In the genomic region with DNA sequence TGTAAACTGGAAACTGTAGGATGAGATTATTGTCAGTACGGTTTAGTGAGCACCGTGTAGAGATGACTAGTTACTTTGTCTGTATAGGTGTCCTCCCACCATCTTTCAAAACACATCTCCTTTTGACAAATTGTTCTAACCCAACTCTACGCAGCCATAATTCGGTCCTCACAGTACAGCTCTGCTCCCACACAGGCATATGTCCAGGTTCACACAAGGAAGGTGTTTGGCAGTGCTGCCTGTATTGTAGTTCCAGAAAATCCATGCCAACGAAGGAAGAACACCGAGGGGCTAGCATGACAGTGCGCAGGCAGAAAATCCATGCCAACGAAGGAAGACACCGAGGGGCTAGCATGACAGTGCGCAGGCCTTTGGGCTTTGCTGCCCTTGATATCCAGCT, we compare ENCODE assay signal across 26 mouse cellular contexts. TPM values are rescaled to one million over a fixed set of nuclear protein-coding genes. Genes with fewer than 3 reads are reported as not detected.
DNase-seq lines count a peak whose midpoint lies in the region; TF ChIP-seq lines count a peak whose summit lies in the region.
"Had no signal": no experiment of that assay in that cellular context is flagged by ENCODE, and none has a peak within 500 bp of the region (broad histone marks: within the 10 kb centered on the region; RNA-seq: fewer than 3 reads in every experiment).

No protein-coding gene starts in this region.

- H3K4me3 ChIP-seq in cerebellum, adult 2 months (replicated peaks; ENCODE audit: insufficient read depth, low read depth, low read length): peak overlapping the region; percentile 1
- H3K4me3 ChIP-seq in cortical plate, adult 2 months (ENCODE audit: insufficient read depth, low read length): no peak overlapping the region
- no peak overlapping the region for H3K4me3 ChIP-seq in kidney, adult 2 months (ENCODE audit: insufficient read depth, low read depth, low read length)
- H3K4me3 ChIP-seq: erythroblast, embryonic 14.5 days; heart, embryonic 10.5 days; hindbrain, embryonic 12.5 days; intestine, embryonic 15.5 days; midbrain, embryonic 13.5 days; neural tube, embryonic 13.5 days had no signal

- peak in 1 of 2 experiments; percentile 34 for DNase-seq in cerebellum, adult 2 months
- DNase-seq in cerebellum, adult 8-10 months: no peak
- peak; percentile 22 for DNase-seq in layer of hippocampus, adult 11-12 months (ENCODE audit: low spot score)
- DNase-seq in layer of hippocampus, postnatal 25 days (ENCODE audit: extremely low spot score in 1 of 2, low spot score in 1 of 2): no peak
- peak; percentile 23 to 71 for DNase-seq in left cerebral cortex, postnatal 25 days (ENCODE audit: low spot score in 2 of 2)
- DNase-seq in left cerebral cortex, postnatal 4 days: no peak
- no peak for DNase-seq in kidney, adult 2 months
- DNase-seq: adrenal gland, adult 8-10 months; gastrocnemius, postnatal 25 days; heart, adult 11 months; heart, postnatal 36 days; kidney, adult 8-10 months; kidney, postnatal 10 days; liver; lung, adult 2 months; lung, postnatal 10 days had no signal

- TF ChIP-seq CTCF in cerebellum, adult 2 months (IDR thresholded peaks at IDR 0.05; ENCODE audit: borderline replicate concordance, insufficient read depth, low read depth, low read length): no peak
- TF ChIP-seq CTCF in cortical plate, adult 2 months (IDR thresholded peaks at IDR 0.05; ENCODE audit: extremely low read depth, insufficient read depth, low read length): no peak
- no peak for TF ChIP-seq CTCF in kidney, adult 2 months (conservative IDR thresholded peaks at IDR 0.05; ENCODE audit: insufficient read depth, insufficient read length, low read depth, low read length)

- H3K36me3 ChIP-seq in kidney, adult 2 months (ENCODE audit: control insufficient read depth, insufficient read depth, low read length): no peaks in the 10 kb centered on the region
- H3K36me3 ChIP-seq: heart, embryonic 10.5 days; intestine, embryonic 15.5 days had no signal

- intact Hi-C loops in left cerebral cortex, postnatal 25 days (cut with DNase I): loop anchor here (2.0 kb wide), 1 partner anchor 131 kb away; no protein-coding TSS in a partner anchor
- intact Hi-C loops in left cerebral cortex, postnatal 4 days (cut with DNase I): no loop called here

- peak overlapping the region; percentile 3 for H3K27ac ChIP-seq in cerebellum, adult 2 months (ENCODE audit: insufficient read depth, low read length)
- peak overlapping the region; percentile 51; the same call in 1 of the 2 replicates for H3K27ac ChIP-seq in cortical plate, adult 2 months (ENCODE audit: insufficient read depth, low read length)
- H3K27ac ChIP-seq in kidney, adult 2 months (ENCODE audit: insufficient read depth, low read depth, low read length): no peak overlapping the region
- H3K27ac ChIP-seq: heart, embryonic 10.5 days; hindbrain, embryonic 12.5 days; hindbrain, postnatal 0 days; intestine, embryonic 15.5 days; liver, embryonic 14.5 days; macrophage; midbrain, embryonic 13.5 days; neural tube, embryonic 13.5 days had no signal

- peaks cover 21% of the 10 kb centered on the region for H3K4me1 ChIP-seq in cerebellum, adult 2 months (ENCODE audit: control insufficient read depth, insufficient read depth, low read length)
- H3K4me1 ChIP-seq in cortical plate, adult 2 months (ENCODE audit: control insufficient read depth, insufficient read depth, low read length): peaks cover 7% of the 10 kb centered on the region
- peaks cover 3% of the 10 kb centered on the region; the same call in 1 of the 2 replicates for H3K4me1 ChIP-seq in kidney, adult 2 months (ENCODE audit: control insufficient read depth, insufficient read depth, low read length)
- H3K4me1 ChIP-seq: intestine, embryonic 15.5 days had no signal

- no peak for TF ChIP-seq POLR2A in cerebellum, adult 2 months (IDR thresholded peaks at IDR 0.05; ENCODE audit: borderline replicate concordance, insufficient read depth, low read length)
- no peak for TF ChIP-seq POLR2A in cortical plate, adult 2 months (IDR thresholded peaks at IDR 0.05; ENCODE audit: extremely low read depth, insufficient read depth, low read length)
- TF ChIP-seq POLR2A in kidney, adult 2 months (IDR thresholded peaks at IDR 0.05; ENCODE audit: low read depth, low read length): no peak

- H3K27me3 ChIP-seq in cerebellum, adult 2 months (ENCODE audit: control insufficient read depth, insufficient read depth, low read length): no peaks in the 10 kb centered on the region
- H3K27me3 ChIP-seq in kidney, adult 2 months (replicated peaks; ENCODE audit: control insufficient read depth, insufficient read depth, low read length): no peaks in the 10 kb centered on the region
- H3K27me3 ChIP-seq: hindbrain, embryonic 12.5 days; intestine, embryonic 15.5 days; midbrain, embryonic 13.5 days; neural tube, embryonic 13.5 days had no signal

- 30% methylated on average over 10 of the region's 10 CpGs for WGBS in cerebellum, adult 2 months
- WGBS in kidney, adult 2 months: 95% methylated on average over 10 of the region's 10 CpGs

RNA-seq across cellular contexts. Expression of gene Mtmr10, which starts 4.3 kb away (rescaled TPM):
- polyA plus RNA-seq in cerebellum, adult 2 months (2012; rRNA removed): 15.4 and 16.5 TPM in 2 replicates
- 10 to 100 TPM; 16.6 to 18.7 TPM for total RNA-seq in layer of hippocampus, postnatal 25 days (2021)
- 10 to 100 TPM; 17.2 to 19.2 TPM for total RNA-seq in left cerebral cortex, postnatal 25 days (2021)
- total RNA-seq in left cerebral cortex, postnatal 4 days (2021): 10 to 100 TPM; 10.5 to 11.8 TPM
- 11.6 and 11.9 TPM in 2 replicates for polyA plus RNA-seq in cortical plate, adult 2 months (2012; rRNA removed)
- polyA plus RNA-seq in kidney, adult 2 months (2012; rRNA removed): 9.7 and 10.1 TPM in 2 replicates

Comparison
In these comparisons a context has a peak if more than half of its experiments do, and no peak if none do; other contexts are left out.
1. DNase-seq: peak in layer of hippocampus, adult 11-12 months (single experiment) and left cerebral cortex, postnatal 25 days (2 of 2); none in cerebellum, adult 8-10 months (single experiment), layer of hippocampus, postnatal 25 days (0 of 2), left cerebral cortex, postnatal 4 days (single experiment) and kidney, adult 2 months (single experiment).